Mouse (Mus musculus): ENCODE measurements around the gene Phc3.
A peak's percentile ranks its signal among the peaks of the same experiment; 100 is the strongest.

The Phc3 gene

GRCm38 (mm10) chr3:30976991-30977603 is 7.9 kb upstream of the Phc3 start:
- no peak for DNase-seq (ENCODE audit: low read depth, low spot score)

GRCm38 (mm10) chr3:30975102-30975754 is 6.0 kb upstream of the Phc3 start:
- DNase-seq (ENCODE audit: low read depth, low spot score): peak; percentile 84

DNA sequence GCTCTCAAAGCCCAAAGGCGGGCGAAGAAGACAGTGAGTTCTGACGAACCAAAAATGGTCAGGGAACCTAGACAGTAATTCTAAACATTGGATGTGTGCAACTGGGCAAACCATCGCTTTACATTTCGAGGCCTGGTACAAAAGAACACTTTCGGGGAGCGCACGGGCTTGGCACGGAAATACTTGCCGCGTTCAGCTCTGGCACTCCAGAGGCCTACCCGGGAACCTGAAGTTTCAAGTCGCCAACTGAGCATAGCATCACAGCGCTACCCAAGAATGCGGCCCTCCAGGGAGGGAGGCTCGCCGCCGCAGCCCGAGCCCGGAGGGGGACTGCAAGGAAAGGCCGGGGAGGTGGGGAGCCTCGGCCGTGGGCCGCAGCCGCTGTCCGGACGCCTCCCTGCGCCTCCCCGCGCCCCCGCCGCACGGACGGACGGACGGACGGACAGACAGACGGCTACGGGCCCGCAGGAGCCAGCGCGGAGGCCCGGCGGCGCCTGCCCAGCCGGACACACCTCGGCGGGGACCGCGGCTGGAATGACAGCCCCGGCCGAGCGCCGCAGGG is 603 bp downstream of the Phc3 start:
- DNase-seq (ENCODE audit: low read depth, low spot score): peak; percentile 71

- no peak for DNase-seq (ENCODE audit: low read depth, low spot score)
These were observed 3.6 kb downstream of the Phc3 start for GRCm38 (mm10) chr3:30965644-30966043.

- no peak for DNase-seq (ENCODE audit: low read depth, low spot score)
These were observed 5.0 kb downstream of the Phc3 start for GRCm38 (mm10) chr3:30964216-30964615.

GRCm38 (mm10) chr3:30963100-30963499 is 6.1 kb downstream of the Phc3 start:
- DNase-seq (ENCODE audit: low read depth, low spot score): peak; percentile 46

GRCm38 (mm10) chr3:30959868-30960831 is 9.1 kb downstream of the Phc3 start:
- no peak for DNase-seq (ENCODE audit: low read depth, low spot score)

DNA sequence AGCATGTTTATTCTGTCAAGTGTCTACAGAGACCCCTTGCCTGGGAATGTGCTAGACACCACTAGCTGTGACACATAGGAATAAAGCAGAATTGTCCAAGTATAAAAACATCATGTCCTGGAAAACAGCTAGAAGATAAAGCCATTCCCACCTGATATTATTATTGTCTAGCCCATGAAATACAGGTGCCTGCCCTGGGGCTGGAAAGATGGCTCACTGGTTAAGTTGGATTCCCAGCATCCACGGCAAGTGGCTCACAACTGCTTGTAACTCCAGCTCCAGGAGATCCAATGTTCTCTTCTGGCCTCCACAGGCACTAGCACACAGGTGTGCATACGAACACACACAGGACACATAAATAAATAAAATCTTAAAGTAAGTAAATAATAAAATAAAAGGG is 10.5 kb downstream of the Phc3 start:
- no peak for DNase-seq (ENCODE audit: low read depth, low spot score)

DNA sequence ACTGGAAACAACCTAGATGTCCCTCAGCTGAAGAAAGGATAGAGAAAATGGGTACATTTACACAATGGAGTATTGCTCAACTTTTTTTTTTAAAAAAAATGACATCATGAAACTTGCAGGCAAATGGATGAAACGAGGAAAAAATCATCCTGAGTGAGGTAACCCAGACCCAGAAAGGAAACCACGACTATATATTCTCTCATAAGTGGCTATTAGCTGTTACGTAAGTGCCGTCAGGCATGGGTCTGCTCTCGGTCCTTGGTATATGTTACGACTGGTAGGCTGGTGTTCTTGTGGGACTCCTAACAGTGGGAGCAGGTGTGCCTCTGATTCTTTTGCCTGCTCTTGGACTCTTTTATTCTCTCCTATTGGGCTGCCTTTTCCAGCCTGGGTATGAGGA is 12.9 kb downstream of the Phc3 start:
- DNase-seq (ENCODE audit: low read depth, low spot score): no peak

- DNase-seq (ENCODE audit: low read depth, low spot score): peak; percentile 34
These were observed 16.7 kb downstream of the Phc3 start for GRCm38 (mm10) chr3:30952273-30953070.

GRCm38 (mm10) chr3:30951652-30952051 is 17.6 kb downstream of the Phc3 start:
- DNase-seq (ENCODE audit: low read depth, low spot score): no peak

GRCm38 (mm10) chr3:30934384-30934783 is 34.8 kb downstream of the Phc3 start:
- DNase-seq (ENCODE audit: low read depth, low spot score): no peak

DNA sequence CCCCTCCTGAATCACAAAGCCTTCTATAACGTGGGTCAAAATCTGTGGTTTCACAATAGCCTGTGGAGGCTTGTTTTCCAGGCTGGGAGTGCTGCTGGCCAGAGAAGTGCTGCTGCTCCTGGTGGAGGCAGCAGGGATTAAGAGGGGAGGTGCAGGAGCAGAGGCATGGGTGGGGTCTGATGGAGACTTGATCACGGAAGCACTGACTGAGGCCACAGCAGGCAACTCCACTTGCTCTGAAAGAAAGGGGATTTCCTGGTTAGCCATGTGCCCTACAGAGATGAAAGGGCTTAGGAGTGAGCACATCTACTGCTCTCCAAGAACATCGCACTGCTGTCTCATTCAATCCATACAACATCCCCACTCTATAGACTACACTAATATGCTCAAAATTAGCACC is 39.4 kb downstream of the Phc3 start:
- DNase-seq (ENCODE audit: low read depth, low spot score): peak; percentile 89

GRCm38 (mm10) chr3:30927664-30928063 is 41.6 kb downstream of the Phc3 start:
- DNase-seq (ENCODE audit: low read depth, low spot score): no peak

- DNase-seq (ENCODE audit: low read depth, low spot score): no peak
These were observed 52.1 kb downstream of the Phc3 start for GRCm38 (mm10) chr3:30917160-30917559.

GRCm38 (mm10) chr3:30904658-30905057 is 64.6 kb downstream of the Phc3 start:
- DNase-seq (ENCODE audit: low read depth, low spot score): no peak

DNA sequence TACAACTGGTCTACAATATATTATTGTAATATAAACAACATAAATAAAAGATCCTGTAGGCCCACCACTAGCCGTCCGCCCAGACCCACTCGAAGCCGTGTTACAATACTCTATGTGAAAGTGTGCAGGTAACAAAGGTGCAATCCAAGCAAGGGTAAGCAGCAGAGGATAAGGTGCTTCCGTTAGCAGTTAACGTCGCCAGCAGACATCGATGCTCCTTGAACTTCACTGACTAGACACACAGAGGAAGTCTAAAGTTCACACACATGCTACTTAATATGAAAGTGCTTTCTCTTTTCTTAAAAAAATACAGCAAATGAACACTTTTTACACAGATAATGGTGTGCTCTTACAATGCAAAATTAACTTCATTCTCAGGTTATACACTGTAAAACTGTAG is 69.8 kb downstream of the Phc3 start:
- DNase-seq (ENCODE audit: low read depth, low spot score): no peak

- DNase-seq (ENCODE audit: low read depth, low spot score): no peak
These were observed 72.5 kb downstream of the Phc3 start for GRCm38 (mm10) chr3:30896721-30897120.

GRCm38 (mm10) chr3:30889014-30889413 is 80.2 kb downstream of the Phc3 start:
- peak; percentile 90 for DNase-seq (ENCODE audit: low read depth, low spot score)

DNA sequence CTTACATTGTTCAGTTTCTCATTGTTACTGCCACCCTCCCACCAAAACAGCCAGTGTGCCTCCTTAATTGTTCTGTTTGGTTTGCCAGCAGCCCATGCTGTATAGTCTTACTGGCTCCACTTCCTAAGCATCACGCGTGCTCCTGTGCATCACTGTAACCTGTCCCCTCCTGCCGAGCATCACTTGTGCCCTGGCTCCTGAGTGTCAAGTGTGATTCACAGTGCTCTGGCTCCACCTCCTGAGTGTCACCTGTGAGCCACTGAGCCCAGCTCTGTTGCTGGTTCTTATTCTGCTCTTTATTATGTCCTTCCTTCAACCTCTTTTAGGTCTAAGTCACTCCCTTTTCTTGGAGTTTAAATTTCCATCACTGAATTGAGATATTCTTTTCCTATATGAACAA is 81.8 kb downstream of the Phc3 start:
- DNase-seq (ENCODE audit: low read depth, low spot score): peak; percentile 33

- DNase-seq (ENCODE audit: low read depth, low spot score): no peak
These were observed 92.5 kb downstream of the Phc3 start for GRCm38 (mm10) chr3:30876709-30877108.

Data from R1 (cell line).